Mouse (Mus musculus): ENCODE data around the gene Ccdc88a.

Ccdc88a gene

GRCm38 (mm10) chr11:29549425-29549778 is 175.9 kb downstream of the Ccdc88a start:
- DNase-seq, result no peak

Data from thymus, adult 18-20 months (tissue).